Mouse (Mus musculus) stomach, embryonic 14.5 days (tissue): ENCODE results near the gene Gm6685. TPM values are rescaled to one million over a fixed set of nuclear protein-coding genes. Genes with fewer than 3 reads are reported as not detected.
A peak's percentile ranks its signal among the peaks of the same experiment; 100 is the strongest.
"Not testable (repeated sequence)": the region's sequence is repeated elsewhere in the genome, so short reads cannot be mapped to it uniquely, and the experiment has no call there.

ENCODE experiments used
- ATAC-seq: fragments of 200-750 bp; cut with Nextera tagmentation; 2 replicates; pipeline ENCODE4 v1.8.0; 2017; ENCODE audit warnings: low read depth, moderate TSS enrichment; ENCODE audit not compliant: insufficient number of reproducible peaks, insufficient read depth, low FRiP score
- H3K27ac ChIP-seq: fragments of 300-500 bp; sonication (generic); 2 replicates; pipeline ENCODE4 v1.5.1; 2014; ENCODE audit warnings: mild to moderate bottlenecking, low read length, moderate library complexity, mixed read lengths
- H3K27me3 ChIP-seq: fragments of 300-500 bp; sonication (generic); 2 replicates; pipeline ENCODE4 v1.6.1; 2014; ENCODE audit warnings: low read length, control low read depth, mixed read lengths; ENCODE audit not compliant: control insufficient read depth, insufficient read depth
- H3K36me3 ChIP-seq: fragments of 300-500 bp; sonication (generic); 2 replicates; pipeline ENCODE4 v1.6.1; 2014; ENCODE audit warnings: mild to moderate bottlenecking, control low read depth, low read length, moderate library complexity, mixed read lengths; ENCODE audit not compliant: control insufficient read depth, insufficient read depth
- H3K4me1 ChIP-seq: fragments of 300-500 bp; sonication (generic); 2 replicates; pipeline ENCODE4 v1.6.1; 2014; ENCODE audit warnings: low read length, control low read depth, mixed read lengths; ENCODE audit not compliant: control insufficient read depth, insufficient read depth
- H3K4me2 ChIP-seq: fragments of 300-500 bp; sonication (generic); replicated peaks from 2 replicates; pipeline ENCODE4 v1.6.1; 2014; ENCODE audit warnings: low read depth, low read length, control low read depth
- H3K4me3 ChIP-seq: fragments of 300-500 bp; sonication (generic); 2 replicates; pipeline ENCODE4 v1.5.1; 2014; ENCODE audit warnings: low read depth, low read length, control low read depth
- H3K9ac ChIP-seq: fragments of 300-500 bp; sonication (generic); replicated peaks from 2 replicates; pipeline ENCODE4 v1.6.1; 2014; ENCODE audit warnings: low read depth, mild to moderate bottlenecking, control low read depth, low read length, moderate library complexity, mixed read lengths
- H3K9me3 ChIP-seq: fragments of 300-500 bp; sonication (generic); 2 replicates; pipeline ENCODE4 v1.6.1; 2016; ENCODE audit warnings: low read depth, low read length, control low read depth; ENCODE audit not compliant: control insufficient read depth
- WGBS: fragments of 180-500 bp; shearing (Covaris S2); extraction: QIAGEN DNeasy Blood & Tissue Kit; methylation state at CpG from one replicate; pipeline ENCODE4 v1.1.7; 2014; 5-methylcytosine and 5-hydroxymethylcytosine counted together
- polyA plus RNA-seq: library from polyadenylated mRNA; unstranded; fragments of >200 nt; fragmentation: Nextera tagmentation; extraction: Ambion mirVana; gene quantifications from 2 replicates; pipeline ENCODE4 v1.2.1, GENCODE M21; 2014

Gm6685 gene
- polyA plus RNA-seq = 0.78 TPM in 1 of 2 replicates, not detected in the other

DNA sequence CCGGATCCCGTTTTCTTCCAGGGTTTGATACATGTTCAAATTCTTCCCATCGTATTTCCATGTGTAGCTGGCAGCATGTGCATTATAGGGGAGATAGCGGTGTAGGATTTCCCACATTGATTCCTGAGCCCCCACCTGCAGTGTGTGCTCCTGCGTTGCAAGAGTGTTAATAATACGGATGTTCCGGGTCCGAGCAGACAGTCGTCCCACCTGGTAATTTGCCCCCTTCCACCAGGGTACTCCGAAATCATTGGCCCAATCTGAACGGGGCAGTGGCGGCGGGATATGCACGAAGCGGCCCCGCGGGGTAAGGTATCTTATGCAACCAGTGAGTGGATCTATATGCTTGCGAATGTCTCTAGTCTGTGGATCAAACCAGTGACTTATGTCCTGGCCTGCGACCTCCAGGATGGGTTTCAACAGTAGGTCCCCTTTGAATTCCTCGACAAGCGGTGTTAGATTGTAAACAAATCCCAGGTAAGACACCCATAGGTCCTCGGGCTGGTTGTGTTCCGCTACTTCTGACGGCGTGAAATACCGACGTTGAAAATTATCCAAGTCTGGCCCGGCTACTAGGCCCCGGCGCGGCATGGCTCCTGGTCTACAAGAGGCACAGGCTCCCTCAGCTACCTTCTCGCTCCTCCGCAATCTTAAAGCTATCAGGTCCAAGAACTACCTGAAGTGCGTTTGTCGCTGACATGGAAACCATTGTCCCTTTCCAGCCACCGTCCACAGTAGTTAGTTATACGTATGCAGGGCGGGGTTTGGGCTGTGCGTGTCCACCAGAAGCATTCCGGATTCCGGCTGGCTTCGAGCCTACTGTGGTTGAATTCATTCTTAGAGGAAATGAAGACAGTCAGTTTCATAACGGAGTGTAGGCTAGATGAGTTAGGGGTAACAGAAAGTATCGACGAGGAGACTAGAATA, at the start of gene Gm6685:
TSS of gene Gm6685 (minus strand) at position 644 of the 927 bp plus-strand sequence.
- not testable (repeated sequence) for ATAC-seq, H3K4me1 ChIP-seq, H3K27me3 ChIP-seq, H3K27ac ChIP-seq, H3K9me3 ChIP-seq, H3K4me3 ChIP-seq, H3K36me3 ChIP-seq, H3K9ac ChIP-seq, H3K4me2 ChIP-seq
- WGBS = 91% methylated on average over 44 of the region's 45 CpGs

DNA sequence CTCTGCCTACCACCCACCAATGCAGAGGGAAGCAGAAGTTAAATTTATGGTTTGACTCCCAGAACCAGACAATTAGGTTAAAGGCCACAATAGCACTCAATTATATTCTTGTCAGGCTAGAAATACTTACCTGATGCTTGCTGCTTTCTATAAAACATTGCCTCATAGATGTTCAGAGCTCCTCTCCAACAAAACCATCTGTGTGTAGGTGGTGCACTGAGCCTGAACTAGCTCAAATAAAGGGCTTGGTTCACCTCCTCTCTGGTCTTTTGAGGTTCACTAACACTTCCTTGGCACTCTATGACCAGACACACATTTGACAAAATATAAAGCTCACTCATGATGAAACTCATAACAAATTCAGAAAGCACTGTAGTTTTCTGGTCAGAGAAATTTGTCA, 36.2 kb upstream of the Gm6685 start:
- H3K9me3 ChIP-seq = no peaks in the 10 kb centered on the region
- H3K4me2 ChIP-seq = no peak overlapping the region
- no peaks in the 10 kb centered on the region for H3K4me1 ChIP-seq
- H3K4me3 ChIP-seq = no peak overlapping the region
- no peak overlapping the region for H3K27ac ChIP-seq
- no peaks in the 10 kb centered on the region for H3K27me3 ChIP-seq
- H3K9ac ChIP-seq = no peak overlapping the region
- H3K36me3 ChIP-seq = no peaks in the 10 kb centered on the region
- no peak for ATAC-seq

DNA sequence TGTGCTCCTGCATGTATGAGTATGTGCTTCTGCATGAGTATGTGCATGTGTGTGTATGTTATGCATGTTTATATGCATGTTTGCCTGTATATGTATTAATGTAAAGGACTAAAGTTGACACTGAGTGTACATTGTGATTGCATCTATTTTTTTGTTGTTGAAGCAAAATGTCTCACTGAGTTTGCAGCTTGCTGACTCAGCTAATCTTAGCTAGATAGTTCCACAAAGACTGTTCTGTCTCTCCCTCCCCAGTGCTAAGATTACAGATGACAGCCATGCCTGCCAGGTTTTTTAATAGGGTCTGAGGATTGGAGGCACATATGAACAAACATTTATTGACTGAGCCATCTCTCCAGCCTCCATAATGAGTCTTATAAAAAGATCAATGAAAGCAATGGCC, 35.0 kb upstream of the Gm6685 start:
- Histone ChIP-seq H3K4me2 (no peak overlapping the region), H3K9me3 (no peaks in the 10 kb centered on the region), H3K4me3 (no peak overlapping the region), H3K4me1 (no peaks in the 10 kb centered on the region), H3K27ac (no peak overlapping the region), H3K27me3 (no peaks in the 10 kb centered on the region), H3K9ac (no peak overlapping the region), H3K36me3 (no peaks in the 10 kb centered on the region)
- no peak for ATAC-seq

DNA sequence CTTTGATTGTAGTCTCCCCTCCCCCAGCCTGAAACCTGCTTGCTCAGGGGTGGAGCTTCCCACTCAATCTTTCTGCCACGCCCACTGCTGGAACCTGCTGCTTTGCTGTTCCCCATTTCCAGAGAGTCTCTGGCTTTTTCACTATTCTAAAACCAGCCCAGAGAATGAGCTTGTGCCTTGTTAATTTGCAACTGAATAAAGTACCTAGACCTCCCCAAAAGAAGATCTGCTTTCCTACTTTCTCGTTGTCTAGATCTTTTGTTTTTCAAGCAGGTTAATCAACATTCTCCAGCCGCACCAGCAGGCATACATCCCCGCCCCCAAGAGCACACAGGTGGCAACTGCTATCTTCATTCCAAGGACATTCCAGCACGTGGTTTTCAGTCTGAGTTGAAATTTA, 31.7 kb upstream of the Gm6685 start:
- H3K27ac ChIP-seq, H3K9ac ChIP-seq, H3K27me3 ChIP-seq, H3K36me3 ChIP-seq, H3K9me3 ChIP-seq, ATAC-seq, H3K4me3 ChIP-seq, H3K4me2 ChIP-seq, H3K4me1 ChIP-seq: not testable (repeated sequence)
- 58% methylated on average over 5 of the region's 5 CpGs for WGBS

DNA sequence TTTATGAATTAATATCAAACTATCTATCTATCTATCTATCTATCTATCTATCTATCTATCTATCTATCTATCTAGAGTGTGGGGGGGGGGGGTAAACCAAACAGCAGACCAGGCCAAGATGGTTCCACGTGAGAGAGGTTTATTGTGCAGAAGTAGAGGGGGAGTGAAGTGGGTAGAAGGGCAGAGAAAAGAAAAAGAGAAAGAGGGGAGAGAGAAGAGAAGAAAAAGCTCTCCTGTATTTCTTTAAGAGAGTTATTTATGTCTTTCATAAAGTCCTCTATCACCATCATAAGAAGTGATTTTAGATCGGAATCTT, 26.2 kb upstream of the Gm6685 start:
- no peaks in the 10 kb centered on the region for H3K9me3 ChIP-seq
- 50% methylated on average over 2 of the region's 2 CpGs for whole genome bisulfite sequencing
- no peaks in the 10 kb centered on the region for H3K36me3 ChIP-seq
- H3K9ac ChIP-seq = no peak overlapping the region; the same call in 1 of the 2 replicates
- H3K27me3 ChIP-seq = no peaks in the 10 kb centered on the region
- H3K27ac ChIP-seq = no peak overlapping the region
- ATAC-seq = no peak
- no peaks in the 10 kb centered on the region for H3K4me1 ChIP-seq
- H3K4me2 ChIP-seq = peak overlapping the region; percentile 44
- H3K4me3 ChIP-seq = peak overlapping the region; percentile 21; the same call in 1 of the 2 replicates

DNA sequence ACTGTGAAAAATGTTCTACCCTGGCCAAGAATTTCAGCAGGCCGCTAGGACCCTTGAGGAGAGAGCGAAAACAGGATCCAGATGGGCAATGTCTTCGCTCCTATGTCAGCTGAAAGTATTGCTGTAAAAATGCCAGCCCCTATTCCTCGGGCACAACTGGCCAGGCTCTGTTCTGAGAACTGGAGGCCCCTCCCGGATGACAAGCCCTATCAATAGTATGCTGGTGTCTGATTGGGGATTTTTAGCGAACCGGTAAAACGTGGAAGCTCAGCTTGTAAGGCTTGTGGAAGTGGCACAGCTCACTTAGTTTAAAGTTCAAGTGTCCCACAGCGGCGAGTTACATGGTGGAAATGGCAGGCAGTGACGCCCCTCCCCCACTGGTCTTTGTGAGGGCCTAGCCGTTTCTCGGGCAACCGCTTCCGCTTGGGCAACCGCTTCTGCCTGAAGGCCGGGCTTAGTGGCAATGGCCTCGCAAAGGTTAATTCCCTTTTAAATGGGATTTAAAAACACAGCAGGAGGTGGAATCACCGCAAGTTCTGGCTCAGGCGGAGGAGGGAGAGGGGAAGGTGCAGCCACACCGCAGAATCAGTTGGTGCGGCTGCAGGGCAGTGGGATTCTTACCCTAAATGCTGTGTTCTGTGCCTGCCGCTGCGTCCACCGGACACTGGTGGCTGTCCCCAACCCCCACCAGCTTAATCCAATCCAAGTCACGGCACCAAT, 25.7 kb upstream of the Gm6685 start:
- H3K27me3 ChIP-seq = no peaks in the 10 kb centered on the region
- no peak overlapping the region for H3K27ac ChIP-seq
- peak overlapping the region; percentile 18; the same call in 1 of the 2 replicates for H3K9ac ChIP-seq
- H3K4me2 ChIP-seq = peak overlapping the region; percentile 44
- H3K4me3 ChIP-seq = peak overlapping the region; percentile 21
- H3K4me1 ChIP-seq = no peaks in the 10 kb centered on the region
- no peaks in the 10 kb centered on the region for H3K36me3 ChIP-seq
- WGBS = 8% methylated on average over 26 of the region's 26 CpGs
- ATAC-seq = peak; percentile 82
- no peaks in the 10 kb centered on the region for H3K9me3 ChIP-seq

DNA sequence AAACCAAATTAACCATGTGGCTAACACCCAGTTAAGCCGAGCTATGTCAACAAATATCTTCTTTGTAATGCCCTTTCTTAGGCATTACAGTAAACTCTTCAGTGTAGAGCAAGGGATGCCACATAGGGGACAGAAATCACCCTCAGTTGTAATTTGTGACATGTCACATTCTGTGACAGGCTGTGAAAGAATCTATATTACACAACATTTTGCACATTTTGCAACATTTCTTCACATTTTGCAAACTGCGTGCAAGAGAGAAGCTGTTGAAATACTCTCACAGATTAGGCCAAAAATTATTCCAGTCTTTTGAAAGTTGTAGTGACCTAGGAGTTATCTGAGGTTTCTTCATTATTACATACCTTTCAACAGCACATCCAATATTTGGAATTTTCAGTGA, 3.8 kb upstream of the Gm6685 start:
- no peak overlapping the region for H3K4me2 ChIP-seq
- no peak overlapping the region for H3K9ac ChIP-seq
- no peak for ATAC-seq
- no peaks in the 10 kb centered on the region for H3K27me3 ChIP-seq
- H3K36me3 ChIP-seq = no peaks in the 10 kb centered on the region
- 81% methylated on average over 2 of the region's 2 CpGs for WGBS
- no peaks in the 10 kb centered on the region for H3K9me3 ChIP-seq
- no peaks in the 10 kb centered on the region for H3K4me1 ChIP-seq
- no peak overlapping the region for H3K4me3 ChIP-seq
- no peak overlapping the region for H3K27ac ChIP-seq

DNA sequence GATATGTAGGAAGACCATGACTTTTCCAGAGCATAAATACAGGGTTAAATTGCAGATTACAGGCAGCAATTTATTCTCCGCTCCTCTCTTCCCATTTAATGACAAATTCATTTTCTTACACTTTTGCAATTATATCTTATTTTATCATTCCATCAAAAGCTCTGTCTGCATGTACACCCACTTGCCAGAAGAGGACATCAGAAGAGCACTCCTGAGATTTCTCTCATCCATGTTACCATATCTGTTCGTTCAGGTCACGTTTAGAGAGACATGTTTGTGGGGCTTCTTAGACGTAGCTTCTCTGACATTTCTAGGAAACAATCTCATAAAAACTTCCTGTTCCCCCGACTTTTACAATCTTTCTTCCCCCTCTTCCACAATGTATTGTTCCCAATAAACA, 2.2 kb upstream of the Gm6685 start:
- WGBS = 75% methylated on average over 5 of the region's 5 CpGs

More for the DNA sequence above, 2.2 kb upstream of the Gm6685 start:
- H3K4me2 ChIP-seq = no peak overlapping the region
- no peaks in the 10 kb centered on the region for H3K27me3 ChIP-seq
- no peak overlapping the region for H3K4me3 ChIP-seq
- no peaks in the 10 kb centered on the region for H3K4me1 ChIP-seq
- H3K9me3 ChIP-seq = no peaks in the 10 kb centered on the region
- ATAC-seq = no peak
- no peaks in the 10 kb centered on the region for H3K36me3 ChIP-seq
- H3K27ac ChIP-seq = no peak overlapping the region
- no peak overlapping the region for H3K9ac ChIP-seq
